Mouse (Mus musculus): ENCODE results near the gene Npcd. TPM values are rescaled to one million over a fixed set of nuclear protein-coding genes. Genes with fewer than 3 reads are reported as not detected.

Npcd gene
- total RNA-seq, 2 experiments from 2014 or later = 6.6 to 14.9 TPM

DNA sequence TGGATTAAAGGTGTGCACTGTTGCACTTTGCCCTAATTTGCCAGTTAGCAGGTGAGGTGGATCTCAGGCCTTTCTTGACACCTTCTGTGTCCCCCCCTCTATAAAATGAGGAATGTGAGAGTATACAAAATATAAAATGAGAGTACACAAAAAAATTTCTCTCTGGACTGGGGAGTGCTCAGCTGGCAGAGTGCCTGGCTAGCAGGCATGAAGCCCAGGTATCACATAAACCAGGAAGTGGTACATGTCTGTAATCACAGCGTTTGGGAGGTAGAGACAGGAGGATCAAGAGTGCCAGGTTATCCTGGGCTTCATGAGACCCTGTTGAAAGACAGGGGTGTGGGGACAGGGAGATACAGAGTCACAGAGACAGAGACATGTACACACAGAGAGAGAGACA is 27.0 kb downstream of the Npcd start:
- intact Hi-C loops (cut with DNase I) = no loop called here
- no peak for DNase-seq

DNA sequence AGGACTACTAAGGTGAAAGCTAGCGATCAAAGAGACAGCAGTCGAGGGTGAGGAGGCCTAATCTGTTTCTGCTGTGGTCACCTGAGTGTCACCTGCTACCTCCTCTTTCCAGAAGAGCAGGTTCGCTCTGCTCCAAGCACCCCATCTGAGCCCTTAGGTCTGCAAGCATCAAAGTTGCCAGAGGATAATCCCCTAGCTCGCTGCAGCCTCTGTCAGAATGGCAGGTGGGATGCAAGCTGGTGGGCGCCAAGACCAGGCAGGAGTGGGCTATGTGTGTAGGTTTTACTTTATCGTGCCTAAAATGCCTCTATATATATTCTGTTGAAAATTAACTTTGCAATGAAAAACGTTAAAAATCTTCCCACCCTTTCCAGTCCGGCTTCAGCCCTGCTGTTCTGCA is 28.8 kb downstream of the Npcd start:
- DNase-seq = no peak
- intact Hi-C loops (cut with DNase I) = no loop called here

DNA sequence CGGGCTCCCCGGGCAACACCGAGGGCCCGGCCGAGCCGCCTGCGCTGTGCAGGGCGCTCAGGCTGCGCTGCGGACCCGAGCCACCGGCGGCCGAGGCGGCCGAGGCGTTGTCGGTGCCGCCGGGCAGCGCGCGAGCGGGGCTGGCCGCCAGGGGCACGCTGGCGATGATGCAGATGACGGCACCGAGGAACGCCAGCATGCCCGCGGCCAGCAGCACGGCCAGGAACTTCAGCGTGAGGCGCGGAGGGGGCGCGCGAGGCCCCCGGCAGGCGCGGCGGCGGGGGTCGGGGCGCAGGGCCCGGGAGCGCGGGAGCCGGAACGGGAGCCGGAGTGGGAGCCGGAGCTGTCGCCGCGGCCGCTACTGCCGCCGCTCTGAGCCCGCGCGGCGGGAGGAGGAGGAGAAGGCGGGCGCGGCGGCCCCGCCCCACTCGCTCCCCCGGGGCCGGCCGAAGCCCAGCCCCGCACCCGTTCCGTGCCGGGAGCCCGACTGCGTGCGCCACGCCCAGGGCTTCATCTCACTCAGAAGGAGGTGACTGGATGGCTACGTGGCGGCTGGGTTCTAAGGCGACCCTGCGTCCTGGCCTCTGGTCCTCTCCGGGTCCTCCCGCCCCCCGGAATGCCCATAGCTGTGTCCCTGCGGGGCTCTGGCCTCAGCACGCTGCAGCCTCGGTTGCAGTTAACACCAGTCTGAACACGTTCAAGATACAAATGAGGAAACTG is 29.5 kb downstream of the Npcd start, which contains the start of gene Nptxr:
TSS of gene Nptxr (minus strand) at position 415 of the 720 bp plus-strand sequence.
- intact Hi-C loops (cut with DNase I) = no loop called here
- peak; percentile 62 for DNase-seq

DNA sequence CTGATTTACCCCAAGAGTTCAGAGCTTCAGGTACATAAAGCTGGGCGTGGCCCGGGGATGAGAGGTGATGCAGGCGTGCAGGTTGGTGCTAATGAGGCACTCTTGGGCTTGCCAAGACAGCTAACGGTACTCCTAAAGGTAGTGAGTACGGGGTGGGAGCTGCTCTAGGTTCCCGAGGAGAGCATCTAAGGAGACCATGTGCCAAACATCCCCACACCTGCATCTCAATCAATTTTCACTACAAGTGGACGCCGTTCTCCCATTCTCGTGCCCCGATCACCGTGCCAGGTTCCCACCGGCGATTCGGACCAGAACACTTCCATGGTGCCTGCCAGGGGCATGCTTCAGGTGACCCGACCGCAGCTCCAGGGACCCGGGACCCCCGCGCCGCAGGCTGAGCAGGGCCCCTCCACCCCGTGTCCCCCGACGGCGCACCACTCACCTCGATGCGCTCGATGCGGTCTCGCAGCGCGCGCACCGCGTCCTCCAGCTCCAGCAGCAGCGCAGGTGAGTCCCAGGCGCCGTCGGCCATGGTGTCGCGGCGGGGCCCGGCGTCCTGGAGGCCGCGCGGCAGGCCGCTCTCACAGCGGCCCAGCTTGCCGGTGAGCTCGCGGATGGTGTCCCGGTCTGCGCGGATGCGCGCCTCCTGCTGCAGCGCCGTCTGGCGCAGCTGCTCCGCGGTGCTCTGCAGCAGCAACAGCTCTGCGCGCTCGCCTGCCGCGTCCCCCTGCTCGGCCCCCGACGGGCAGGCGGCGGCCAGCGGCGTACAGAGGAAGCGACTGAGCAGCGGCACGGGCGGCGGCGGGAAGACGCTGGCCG is 30.3 kb downstream of the Npcd start:
- intact Hi-C loops (cut with DNase I) = no loop called here
- no peak for DNase-seq

DNA sequence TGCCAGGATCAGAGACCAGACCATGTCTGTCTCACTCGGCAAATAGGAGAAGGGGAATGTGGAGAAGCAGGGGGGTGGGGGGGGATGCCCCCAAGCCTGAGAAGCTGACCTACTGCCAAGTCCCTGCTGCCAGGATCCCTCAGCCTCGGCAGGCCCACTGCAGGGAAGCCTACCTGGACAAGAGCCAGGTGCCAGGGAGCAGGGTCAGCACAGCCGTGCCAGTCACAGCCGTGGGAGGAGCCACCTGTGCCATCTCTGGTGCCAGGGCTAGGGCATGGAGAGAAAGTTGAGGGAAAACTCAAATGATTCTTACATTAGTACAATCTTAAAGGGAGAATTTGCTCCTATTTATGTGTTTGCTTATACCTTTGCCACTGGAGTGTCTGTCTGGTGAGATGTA is 31.7 kb downstream of the Npcd start:
- intact Hi-C loops (cut with DNase I) = no loop called here
- peak; percentile 76 for DNase-seq

DNA sequence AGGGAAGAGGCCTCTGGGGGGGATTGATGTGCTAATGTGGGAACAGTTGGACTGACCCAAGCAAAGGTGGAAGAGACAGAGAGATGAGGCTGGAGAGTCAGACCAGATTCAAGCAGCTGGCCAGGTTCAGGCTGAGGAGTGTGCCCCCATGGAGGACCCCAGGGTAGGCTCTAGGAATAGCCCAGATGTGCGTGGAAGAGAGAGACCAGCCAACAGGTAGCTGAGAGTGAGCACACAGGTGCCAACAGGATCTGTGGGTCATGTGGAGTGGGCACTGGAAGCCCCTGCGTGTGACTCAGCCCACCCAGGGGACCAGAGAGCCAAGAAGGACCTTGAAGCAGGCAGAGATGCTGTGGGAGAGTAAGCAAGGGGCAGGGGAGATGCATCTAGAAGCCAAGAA is 32.4 kb downstream of the Npcd start:
- DNase-seq = no peak
- intact Hi-C loops (cut with DNase I) = no loop called here

DNA sequence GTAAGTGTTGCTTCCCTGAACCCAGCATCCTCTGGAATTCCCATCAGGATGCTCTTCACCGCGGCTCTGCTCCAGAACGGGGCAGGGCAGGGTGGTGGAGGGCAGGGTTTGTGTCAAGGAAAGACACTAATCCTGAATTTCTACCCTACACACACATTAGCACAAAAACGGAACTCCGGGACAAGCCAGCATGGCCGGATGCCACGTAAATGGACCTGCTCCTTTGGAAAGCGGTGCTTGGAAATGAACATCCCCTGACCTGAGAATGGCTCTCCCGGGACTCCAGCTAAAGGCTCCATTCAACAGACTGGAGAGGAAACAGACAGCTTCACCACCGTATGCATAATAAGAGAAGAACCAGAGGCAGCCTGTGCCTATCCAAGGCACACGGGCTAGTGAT is 33.3 kb downstream of the Npcd start:
- intact Hi-C loops (cut with DNase I) = no loop called here
- DNase-seq = no peak

DNA sequence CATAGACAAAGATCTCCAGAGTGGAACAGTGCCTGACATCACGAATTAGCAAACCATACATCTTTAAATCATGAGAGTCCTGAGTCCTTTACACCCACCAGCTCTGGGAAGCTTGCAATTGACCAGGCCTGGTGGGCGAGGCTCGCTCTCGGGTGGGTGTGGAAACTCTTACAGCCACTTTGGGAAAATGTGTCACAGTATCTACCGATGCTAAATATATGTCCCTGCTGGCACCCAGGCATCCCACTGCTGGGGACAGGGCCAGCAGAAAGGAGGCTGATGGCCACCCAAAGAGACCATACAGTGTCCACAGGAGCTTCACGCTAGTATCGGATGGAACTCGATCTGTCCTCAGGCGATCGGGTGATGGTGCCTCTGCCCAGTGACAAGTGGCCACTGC is 35.4 kb downstream of the Npcd start:
- DNase-seq = no peak
- intact Hi-C loops (cut with DNase I) = no loop called here

DNA sequence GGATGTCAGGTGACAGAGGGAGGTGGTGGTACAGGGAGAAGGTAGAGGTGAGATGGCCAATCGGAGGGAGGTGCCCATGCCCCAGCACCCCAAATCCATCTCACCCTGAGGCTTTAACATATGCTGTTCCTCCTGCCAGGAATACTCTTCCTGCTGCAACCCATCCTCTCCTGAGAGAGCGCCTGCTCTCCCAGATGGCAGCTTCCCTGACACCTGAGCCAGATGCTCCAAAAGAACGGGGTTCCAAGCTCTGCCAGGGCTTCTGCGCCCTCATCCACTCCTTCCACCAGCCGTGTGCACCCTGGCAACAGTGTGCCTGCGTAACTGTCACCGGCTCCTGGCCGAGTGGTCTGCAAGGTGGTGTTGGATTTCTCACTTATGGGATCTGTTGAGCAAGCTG is 36.4 kb downstream of the Npcd start:
- intact Hi-C loops (cut with DNase I) = no loop called here

DNA sequence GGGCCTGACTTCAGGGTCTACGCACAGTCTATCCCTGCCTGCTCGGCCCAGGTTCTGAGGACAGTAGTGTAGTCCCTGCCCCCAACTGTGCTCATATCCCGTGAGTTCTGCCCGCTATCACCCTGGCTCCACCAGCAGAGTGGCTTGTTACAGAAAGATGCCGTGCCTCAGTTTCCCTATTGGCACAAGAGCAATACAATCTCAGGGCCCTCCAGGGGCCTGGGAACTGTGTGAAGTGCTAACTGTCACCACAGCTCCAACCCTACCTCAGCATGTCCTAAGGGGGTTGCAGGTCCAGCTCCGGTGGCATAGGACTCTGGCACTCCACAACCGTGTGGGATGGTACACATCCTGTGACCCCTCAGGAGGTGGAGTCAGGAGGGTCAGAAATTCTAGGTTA is 36.9 kb downstream of the Npcd start:
- intact Hi-C loops (cut with DNase I) = no loop called here
- no peak for DNase-seq

More for the DNA sequence above, 36.4 kb downstream of the Npcd start:
- DNase-seq = no peak

DNA sequence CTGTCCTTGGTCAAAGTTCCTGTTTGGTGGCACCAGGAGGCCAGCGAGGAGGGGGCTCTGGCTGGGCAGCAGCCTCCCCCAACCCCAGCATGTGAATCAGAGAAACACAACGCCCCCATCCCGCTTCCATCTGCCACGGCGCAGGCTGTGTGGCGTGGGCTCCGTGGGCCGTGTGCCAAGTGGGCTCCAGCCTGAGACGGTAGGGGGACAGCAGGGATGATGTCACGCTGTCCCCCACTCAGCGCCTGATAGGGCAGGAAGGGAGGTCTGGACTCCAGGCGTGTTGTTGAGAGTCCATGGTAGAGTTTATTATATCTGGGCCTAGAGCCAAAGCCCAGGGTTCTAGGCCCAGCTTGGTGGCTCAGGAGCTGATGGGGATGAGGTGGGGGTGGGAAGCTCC is 37.8 kb downstream of the Npcd start:
- peak; percentile 57 for DNase-seq
- intact Hi-C loops (cut with DNase I) = no loop called here

DNA sequence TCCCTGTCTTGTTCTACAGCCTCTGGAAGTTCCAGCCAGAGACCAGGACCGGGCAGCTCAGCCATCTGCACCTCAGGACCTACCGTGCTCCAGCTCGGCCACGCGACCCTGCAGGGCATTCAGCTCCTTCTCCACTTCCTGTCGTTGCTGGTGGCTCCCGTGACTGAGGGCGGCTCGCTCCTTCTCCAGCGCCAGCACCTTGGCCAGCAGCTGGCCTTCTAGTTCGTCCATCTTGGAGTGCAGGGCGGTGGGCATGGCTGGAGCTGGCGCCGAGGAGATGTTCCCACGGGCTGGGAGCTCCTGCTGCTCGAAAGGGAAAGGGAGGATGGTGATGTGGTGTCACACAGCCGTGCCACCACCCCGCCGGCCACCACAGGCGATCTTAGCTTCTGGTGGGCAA is 39.9 kb downstream of the Npcd start:
- intact Hi-C loops (cut with DNase I) = no loop called here
- no peak for DNase-seq

DNA sequence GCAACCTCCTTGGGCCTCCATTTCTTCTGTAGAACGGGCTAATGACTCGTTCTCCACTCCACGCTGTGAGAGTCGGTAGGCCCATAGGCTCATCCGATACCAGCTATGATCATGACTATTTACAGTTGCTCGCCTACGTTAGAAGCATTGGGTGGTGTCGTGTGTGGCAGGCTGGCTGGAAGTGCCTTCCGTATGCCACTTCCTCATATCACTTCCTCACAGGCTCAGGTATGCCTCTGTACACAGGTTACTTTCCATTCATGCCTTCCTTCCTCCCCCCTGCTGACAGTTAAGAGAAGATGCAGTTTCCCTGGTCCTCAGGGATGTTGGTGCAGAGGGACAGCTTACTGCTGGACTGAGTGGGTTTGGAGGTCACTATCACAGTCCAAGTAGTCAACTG is 41.0 kb downstream of the Npcd start:
- no peak for DNase-seq
- intact Hi-C loops (cut with DNase I) = no loop called here

DNA sequence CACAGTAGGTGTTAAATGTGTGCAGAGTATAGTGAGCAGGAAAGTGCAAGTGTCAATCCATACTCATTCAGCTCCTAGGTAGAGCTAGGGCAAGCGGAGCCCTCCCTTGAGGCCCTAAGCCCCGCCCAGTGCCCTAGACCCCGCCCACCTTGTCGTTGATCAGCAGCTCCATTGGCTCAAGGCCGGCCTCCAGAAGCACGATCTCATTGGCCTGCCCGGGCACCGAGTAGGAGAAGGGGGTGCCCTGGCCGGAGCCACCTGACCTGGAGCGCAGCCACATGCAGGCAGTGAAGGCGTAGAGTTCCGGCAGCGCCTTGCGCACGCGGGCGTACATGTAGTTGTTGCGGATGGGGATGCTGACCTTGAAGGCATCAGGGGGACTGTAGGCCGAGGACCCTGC is 41.6 kb downstream of the Npcd start:
- DNase-seq = peak; percentile 42
- intact Hi-C loops (cut with DNase I) = no loop called here

DNA sequence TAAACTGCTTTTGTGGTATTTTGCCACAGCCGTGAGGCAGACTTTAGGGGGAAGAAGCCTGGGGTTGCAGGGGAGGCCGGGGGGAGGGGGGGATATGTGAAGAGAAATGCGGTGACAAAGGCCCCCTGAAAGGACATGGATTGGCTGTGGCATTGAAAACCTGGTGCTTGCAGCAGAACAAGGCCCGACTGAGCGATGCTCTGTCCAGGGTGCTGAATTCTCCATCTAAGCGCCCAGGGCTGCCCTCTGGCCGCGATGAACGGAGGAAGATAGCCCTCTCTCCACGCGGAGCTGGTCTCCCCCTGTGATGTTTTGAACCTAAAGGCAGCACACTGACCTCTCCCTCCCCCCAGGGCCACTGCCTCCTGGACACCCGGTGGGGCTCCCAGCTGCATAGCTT is 42.5 kb downstream of the Npcd start:
- intact Hi-C loops (cut with DNase I) = no loop called here
- DNase-seq = no peak

DNA sequence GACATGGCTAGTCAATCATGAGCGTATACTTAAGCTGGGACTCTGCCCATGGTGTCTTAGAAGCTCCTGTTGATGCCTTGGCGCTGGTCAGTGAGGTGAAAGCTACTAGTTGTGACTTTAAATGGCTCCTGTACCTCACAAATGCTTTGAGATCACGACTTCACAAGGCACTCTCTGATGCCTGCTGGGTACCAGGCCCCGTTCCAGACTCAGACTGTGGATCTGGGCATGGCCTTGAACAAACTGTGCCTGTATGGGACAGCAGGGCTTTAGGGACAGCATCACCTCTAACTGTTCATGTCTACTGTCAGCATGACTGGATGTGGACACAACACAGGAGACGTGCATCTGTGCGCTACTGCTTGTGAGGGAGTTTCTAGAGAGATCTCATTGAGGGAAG is 43.1 kb downstream of the Npcd start:
- no peak for DNase-seq
- intact Hi-C loops (cut with DNase I) = no loop called here

DNA sequence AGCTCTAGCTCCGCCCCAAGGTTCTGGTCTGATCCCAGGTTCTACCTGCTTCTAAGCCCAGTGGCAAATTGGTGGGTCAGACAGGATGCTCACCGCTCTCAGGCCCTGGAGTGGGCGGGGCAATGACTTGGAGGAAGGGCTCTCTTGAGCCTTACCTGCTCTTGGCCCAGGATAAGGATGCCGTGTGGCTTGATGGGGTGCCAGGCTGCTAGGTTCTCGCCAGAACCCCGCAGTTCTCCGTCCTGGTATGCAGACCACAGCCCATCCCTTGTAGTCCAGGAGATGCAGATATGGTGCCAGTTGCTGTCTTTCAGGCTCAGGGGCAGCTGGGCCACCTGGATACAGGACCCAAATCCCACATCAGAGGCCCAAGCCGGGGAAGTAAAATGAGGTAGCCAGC is 43.9 kb downstream of the Npcd start:
- intact Hi-C loops (cut with DNase I) = no loop called here
- no peak for DNase-seq

DNA sequence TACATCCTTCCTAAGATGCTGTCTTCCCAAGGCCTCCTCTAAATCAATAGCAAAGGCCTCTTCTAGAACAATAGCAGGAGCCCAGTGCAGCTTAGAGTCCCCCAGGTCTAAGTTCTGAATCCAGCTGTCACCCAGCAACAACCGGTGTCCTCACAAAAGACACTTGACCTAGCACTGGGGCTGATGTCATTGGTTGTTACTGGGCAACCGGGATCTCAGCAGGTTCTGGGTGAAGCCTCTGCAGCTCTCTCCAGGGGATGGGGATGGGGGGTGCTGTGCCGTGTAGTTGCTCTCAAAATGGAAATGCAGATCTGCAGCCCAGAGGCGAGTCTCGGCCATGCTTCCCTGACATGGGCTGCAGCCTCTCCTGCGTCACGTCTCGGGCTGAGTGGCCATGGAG is 46.2 kb downstream of the Npcd start:
- intact Hi-C loops (cut with DNase I) = no loop called here
- DNase-seq = no peak

DNA sequence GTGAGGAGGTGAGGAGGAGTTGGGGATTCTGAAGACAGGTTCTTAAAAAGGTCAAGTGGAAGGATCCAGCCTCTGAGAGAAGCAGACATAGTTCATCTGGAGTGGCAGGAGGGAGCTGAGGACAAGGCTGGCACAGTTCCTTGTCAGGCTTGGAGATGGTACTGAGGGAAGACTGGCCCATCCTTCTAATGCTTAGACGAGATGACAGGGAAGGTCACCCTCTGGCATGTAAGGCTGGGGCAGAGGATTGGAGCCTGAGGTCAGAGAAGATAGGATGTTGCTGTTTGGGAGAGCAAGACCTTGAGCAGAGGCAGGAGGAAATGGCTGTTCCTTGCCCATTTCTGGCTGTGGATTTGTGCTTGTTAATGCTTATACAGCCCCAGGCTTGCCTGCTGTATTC is 49.0 kb downstream of the Npcd start:
- DNase-seq = no peak
- intact Hi-C loops (cut with DNase I) = no loop called here

DNA sequence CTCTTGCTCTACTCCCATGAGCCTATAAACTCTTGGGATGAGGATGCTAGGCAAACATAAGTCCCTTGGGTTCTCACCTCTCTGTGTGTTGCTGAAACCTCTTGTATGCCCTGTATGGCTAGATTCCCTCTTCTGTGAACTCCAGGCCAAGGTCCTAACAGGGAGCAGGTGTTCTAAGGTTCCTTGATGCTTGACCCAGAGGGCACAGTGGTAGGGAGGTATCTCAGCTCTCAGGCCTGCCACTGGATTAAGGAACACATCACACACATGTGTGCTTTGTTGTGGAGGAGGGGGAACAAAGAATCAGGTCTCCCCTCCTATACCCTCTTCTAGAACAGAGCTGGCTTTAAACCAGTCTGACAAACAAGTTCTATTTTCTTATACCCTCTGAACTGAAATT is 56.3 kb downstream of the Npcd start, which contains the start of gene Dnal4:
TSS of gene Dnal4 (minus strand) at position 101 of the 400 bp plus-strand sequence.
- no peak for DNase-seq
- intact Hi-C loops (cut with DNase I) = no loop called here

DNA sequence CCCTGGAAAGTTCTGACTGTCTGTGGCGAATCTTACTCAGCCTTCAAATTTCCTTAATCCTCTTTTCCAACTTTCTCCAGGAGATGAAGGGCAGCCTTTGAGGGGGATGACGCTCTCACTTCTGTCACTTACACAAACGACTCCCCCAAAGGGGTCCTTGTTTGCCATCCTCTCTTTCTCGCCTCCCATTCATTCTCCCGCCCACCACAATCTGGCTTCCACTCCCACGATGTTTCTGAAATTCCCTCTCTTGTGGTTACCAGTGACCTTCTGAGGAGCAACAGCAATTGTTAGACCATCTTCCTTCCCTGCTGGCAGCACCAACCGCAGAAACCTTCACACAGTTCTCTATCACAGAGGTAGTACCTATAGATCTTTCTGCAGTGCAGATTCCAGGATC is 58.4 kb downstream of the Npcd start:
- intact Hi-C loops (cut with DNase I) = no loop called here
- no peak for DNase-seq

All from left cerebral cortex, postnatal 4 days (tissue).